Mouse (Mus musculus) hindbrain, embryonic 10.5 days (tissue): ENCODE results near the gene Rreb1. TPM values are rescaled to one million over a fixed set of nuclear protein-coding genes. Genes with fewer than 3 reads are reported as not detected.
"Not testable (repeated sequence)": the region's sequence is repeated elsewhere in the genome, so short reads cannot be mapped to it uniquely, and the experiment has no call there.

Experiments used
- DNase-seq: peaks from one replicate; pipeline ENCODE4 v3.0.0-alpha.2; 2017; ENCODE audit warnings: low spot score
- H3K27ac ChIP-seq: fragments of 300-500 bp; sonication (generic); 2 replicates; pipeline ENCODE4 v1.5.1; 2016; ENCODE audit warnings: mild to moderate bottlenecking, moderate library complexity
- H3K27me3 ChIP-seq: fragments of 300-500 bp; sonication (generic); 2 replicates; pipeline ENCODE4 v1.6.1; 2016; ENCODE audit warnings: mild to moderate bottlenecking; ENCODE audit not compliant: poor library complexity, insufficient read depth, severe bottlenecking
- H3K36me3 ChIP-seq: fragments of 300-500 bp; sonication (generic); 2 replicates; pipeline ENCODE4 v1.6.1; 2016; ENCODE audit warnings: mild to moderate bottlenecking, moderate library complexity
- H3K4me1 ChIP-seq: fragments of 300-500 bp; sonication (generic); replicated peaks from 2 replicates; pipeline ENCODE4 v1.6.1; 2016; ENCODE audit warnings: mild to moderate bottlenecking
- H3K4me3 ChIP-seq: fragments of 300-500 bp; sonication (generic); 2 replicates; pipeline ENCODE4 v1.5.1; 2016; ENCODE audit warnings: mild to moderate bottlenecking, moderate library complexity
- H3K9me3 ChIP-seq: fragments of 300-500 bp; sonication (generic); 2 replicates; pipeline ENCODE4 v1.6.1; 2016; ENCODE audit warnings: mild to moderate bottlenecking, moderate library complexity
- WGBS: fragments of 180-500 bp; shearing (Covaris S2); methylation state at CpG from one replicate; pipeline ENCODE4 v1.1.7; 2016; 5-methylcytosine and 5-hydroxymethylcytosine counted together
- polyA plus RNA-seq: library from polyadenylated mRNA; unstranded; fragments of >200 nt; fragmentation: Nextera tagmentation; extraction: Ambion mirVana; gene quantifications from 2 replicates; pipeline ENCODE4 v1.2.1, GENCODE M21; 2016

Gene Rreb1
- polyA plus RNA-seq, 1 experiment from 2014 or later = 7.7 TPM

- Histone ChIP-seq H3K27me3 (peaks cover 34% of the 10 kb centered on the region), H3K9me3 (no peaks in the 10 kb centered on the region), H3K36me3 (no peaks in the 10 kb centered on the region), H3K4me1 (peaks cover 55% of the 10 kb centered on the region), H3K27ac (peak overlapping the region; percentile 94), H3K4me3 (peak overlapping the region; percentile 91)
- under 1% methylated on average over 43 of the region's 43 CpGs for WGBS
- peak; percentile 80 for DNase-seq
These were observed 47.6 kb downstream of the Rreb1 start for GRCm38 (mm10) chr13:37825646-37826280.

DNA sequence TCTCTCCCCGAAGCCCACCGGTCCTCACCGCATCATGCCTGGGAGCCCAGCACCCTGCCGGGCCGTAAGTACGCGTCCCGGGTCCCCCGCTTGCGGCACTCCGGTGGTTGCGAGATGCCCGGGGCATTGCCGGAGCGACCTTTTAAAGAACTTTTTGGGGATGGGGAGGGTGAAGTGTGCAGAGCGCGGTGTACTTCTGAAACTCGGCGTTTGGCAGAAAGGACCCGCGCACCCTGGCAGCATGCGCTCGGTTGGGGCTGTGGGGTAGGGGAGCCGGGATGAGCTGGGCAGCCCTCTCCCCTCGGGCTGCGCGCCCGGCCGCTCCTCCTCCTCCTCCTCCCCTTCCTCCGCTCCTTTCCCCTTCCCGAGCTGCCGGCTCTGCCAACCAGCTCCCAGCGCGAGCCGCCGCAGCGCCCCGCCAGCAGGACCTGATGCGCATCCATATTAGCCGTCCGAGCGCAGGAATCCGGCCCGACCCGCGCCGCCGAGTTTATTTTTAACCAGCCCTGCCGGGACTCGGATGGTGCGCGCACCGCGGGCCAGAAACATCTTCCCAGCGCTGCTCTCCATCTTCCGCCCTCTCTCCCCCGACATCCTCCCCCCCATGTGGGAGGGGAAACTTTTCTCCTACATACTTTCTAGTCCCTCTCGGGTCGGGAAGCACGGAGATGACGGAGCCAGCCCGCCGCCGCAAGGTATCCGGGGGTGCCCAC, 48.2 kb downstream of the Rreb1 start:
- Histone ChIP-seq H3K9me3 (no peaks in the 10 kb centered on the region), H3K27me3 (peaks cover 40% of the 10 kb centered on the region), H3K4me3 (peak overlapping the region; percentile 91), H3K27ac (peak overlapping the region; percentile 94), H3K4me1 (peaks cover 59% of the 10 kb centered on the region), H3K36me3 (no peaks in the 10 kb centered on the region)
- WGBS = under 1% methylated on average over 65 of the region's 65 CpGs
- DNase-seq = peak; percentile 78

GRCm38 (mm10) chr13:37826994-37827262, 48.7 kb downstream of the Rreb1 start:
- H3K27ac ChIP-seq = peak overlapping the region; percentile 94
- peaks cover 43% of the 10 kb centered on the region for H3K27me3 ChIP-seq
- H3K4me1 ChIP-seq = peaks cover 61% of the 10 kb centered on the region

DNA sequence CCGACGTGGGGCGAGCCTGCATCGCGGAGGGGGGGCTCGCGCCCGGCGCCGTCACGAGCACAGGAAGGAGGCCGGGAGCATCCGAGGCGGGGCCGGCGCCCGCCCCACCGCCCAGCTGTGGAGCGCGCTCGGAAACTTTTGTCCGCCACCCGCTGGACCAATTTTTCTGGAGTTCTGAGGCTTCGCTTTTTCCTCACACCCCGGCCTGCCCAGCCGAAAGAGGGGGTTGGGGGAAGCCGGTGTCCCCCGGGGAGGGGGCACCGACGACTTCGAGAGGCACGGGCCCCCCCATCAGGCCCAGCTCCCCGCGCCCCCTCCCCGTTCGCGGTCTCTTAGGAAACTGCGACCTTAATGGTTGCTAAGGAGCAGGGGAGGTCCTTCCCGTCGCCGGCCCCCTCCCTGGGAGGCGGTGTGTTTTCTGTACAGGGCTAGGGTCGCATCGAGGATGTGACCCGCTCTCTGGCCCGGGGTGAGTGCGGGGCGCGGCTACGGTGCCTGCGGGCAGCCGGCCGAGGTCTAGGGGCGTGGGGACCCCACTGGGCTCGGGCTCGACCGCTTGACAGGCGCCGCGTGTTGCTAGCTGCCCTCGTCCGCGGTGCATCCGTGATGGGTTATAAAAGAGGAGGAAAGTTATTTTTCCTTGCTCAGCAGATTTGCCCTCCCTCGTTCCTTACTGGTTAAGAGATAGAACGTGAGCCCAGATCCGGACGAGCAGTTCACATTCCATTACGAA, 49.2 kb downstream of the Rreb1 start:
- Histone ChIP-seq H3K4me3 (peak overlapping the region; percentile 91), H3K9me3 (no peaks in the 10 kb centered on the region), H3K36me3 (no peaks in the 10 kb centered on the region), H3K4me1 (peaks cover 66% of the 10 kb centered on the region), H3K27me3 (peaks cover 48% of the 10 kb centered on the region), H3K27ac (peak overlapping the region; percentile 94)
- DNase-seq = peak; percentile 80
- WGBS = 1% methylated on average over 69 of the region's 69 CpGs

More at GRCm38 (mm10) chr13:37826994-37827262, 48.7 kb downstream of the Rreb1 start:
- Histone ChIP-seq H3K9me3 (no peaks in the 10 kb centered on the region), H3K4me3 (peak overlapping the region; percentile 91), H3K36me3 (no peaks in the 10 kb centered on the region)
- DNase-seq = peak; percentile 68
- WGBS = under 1% methylated on average over 36 of the region's 36 CpGs

GRCm38 (mm10) chr13:37827996-37828579, 49.9 kb downstream of the Rreb1 start:
- Histone ChIP-seq H3K4me1 (peaks cover 73% of the 10 kb centered on the region), H3K36me3 (no peaks in the 10 kb centered on the region), H3K27me3 (peaks cover 54% of the 10 kb centered on the region), H3K9me3 (no peaks in the 10 kb centered on the region), H3K27ac (peak overlapping the region; percentile 94), H3K4me3 (peak overlapping the region; percentile 91)
- DNase-seq = no peak
- 3% methylated on average over 13 of the region's 13 CpGs for WGBS

DNA sequence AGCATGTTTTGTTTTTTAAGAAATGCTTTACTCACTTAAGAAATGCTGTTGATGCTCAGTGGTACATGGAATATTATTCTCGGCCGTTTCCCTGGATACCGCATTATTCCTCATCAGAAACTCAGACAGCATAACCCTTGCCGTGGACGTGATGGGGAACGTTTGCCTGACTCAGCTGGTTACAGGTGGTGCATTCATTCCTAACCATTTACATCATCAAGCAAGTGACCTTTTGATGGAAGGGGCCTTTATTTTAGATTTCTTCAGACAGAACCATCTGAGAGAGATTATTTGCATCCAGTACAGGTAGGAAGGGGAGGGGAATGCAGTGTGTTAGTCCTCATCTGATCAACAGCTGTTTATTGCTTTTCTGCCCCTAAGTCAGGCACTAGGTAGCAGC, 50.7 kb downstream of the Rreb1 start:
- Histone ChIP-seq H3K27me3 (peaks cover 51% of the 10 kb centered on the region), H3K36me3 (no peaks in the 10 kb centered on the region), H3K9me3 (no peaks in the 10 kb centered on the region), H3K4me1 (peaks cover 79% of the 10 kb centered on the region), H3K27ac (no peak overlapping the region), H3K4me3 (no peak overlapping the region)
- 12% methylated on average over 6 of the region's 6 CpGs for WGBS
- DNase-seq = no peak

DNA sequence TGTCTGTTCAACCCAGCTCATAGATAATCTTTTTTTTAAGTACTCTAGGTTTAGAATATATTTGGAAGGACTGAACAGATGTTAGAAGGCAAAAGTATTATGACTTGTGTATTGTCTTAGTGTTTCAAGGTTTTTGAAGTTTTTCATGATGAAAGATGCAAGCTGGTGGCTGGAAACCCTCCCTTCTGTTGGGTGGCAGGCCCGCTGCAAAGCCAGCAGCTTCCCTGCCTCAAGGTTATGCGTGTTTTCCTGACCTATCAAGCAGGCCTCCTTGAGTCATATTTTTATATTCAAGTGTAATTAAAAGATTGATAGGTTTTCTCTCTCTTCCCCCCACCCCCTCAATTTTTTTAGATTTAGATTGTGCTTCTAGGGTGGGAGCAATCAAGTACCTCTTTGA, 52.1 kb downstream of the Rreb1 start:
- no peak overlapping the region for H3K4me3 ChIP-seq
- H3K9me3 ChIP-seq = no peaks in the 10 kb centered on the region
- H3K36me3 ChIP-seq = no peaks in the 10 kb centered on the region
- DNase-seq = no peak
- H3K27me3 ChIP-seq = peaks cover 38% of the 10 kb centered on the region
- no peak overlapping the region for H3K27ac ChIP-seq
- 37% methylated on average over 2 of the region's 2 CpGs for WGBS
- H3K4me1 ChIP-seq = peaks cover 71% of the 10 kb centered on the region

- WGBS = 14% methylated on average over 4 of the region's 4 CpGs
- H3K4me1 ChIP-seq = peaks cover 64% of the 10 kb centered on the region
- no peak for DNase-seq
- H3K27ac ChIP-seq = peak overlapping the region; percentile 29; the same call in 1 of the 2 replicates
- no peaks in the 10 kb centered on the region for H3K9me3 ChIP-seq
- no peak overlapping the region for H3K4me3 ChIP-seq
- H3K27me3 ChIP-seq = peaks cover 34% of the 10 kb centered on the region
- H3K36me3 ChIP-seq = no peaks in the 10 kb centered on the region
These were observed 52.7 kb downstream of the Rreb1 start for GRCm38 (mm10) chr13:37830874-37831311.

GRCm38 (mm10) chr13:37832481-37832880, 54.3 kb downstream of the Rreb1 start:
- peaks cover 34% of the 10 kb centered on the region for H3K27me3 ChIP-seq
- WGBS = 41% methylated on average over 5 of the region's 5 CpGs
- H3K36me3 ChIP-seq = no peaks in the 10 kb centered on the region
- no peak overlapping the region for H3K4me3 ChIP-seq
- DNase-seq = no peak
- no peak overlapping the region for H3K27ac ChIP-seq
- no peaks in the 10 kb centered on the region for H3K9me3 ChIP-seq
- peaks cover 58% of the 10 kb centered on the region for H3K4me1 ChIP-seq

DNA sequence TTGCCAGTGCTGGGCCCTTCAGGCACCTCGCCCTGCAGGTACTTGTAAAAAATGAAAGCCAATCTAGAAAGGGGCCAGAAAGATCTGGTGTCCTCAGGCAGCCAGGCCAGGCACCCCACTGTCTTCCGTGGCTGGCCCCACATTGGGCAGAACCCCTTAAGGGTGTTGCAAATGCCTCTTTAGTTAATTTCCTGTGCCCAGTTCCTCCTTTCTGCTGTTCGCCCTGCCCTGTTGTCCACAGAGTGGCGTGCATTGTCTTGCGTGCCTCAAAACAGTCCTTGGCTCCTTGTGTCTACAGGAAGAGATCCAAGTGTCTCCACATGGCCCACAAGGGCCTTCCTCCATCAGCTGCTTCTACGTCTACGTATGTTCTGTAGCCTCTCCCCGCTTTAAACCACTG, 55.3 kb downstream of the Rreb1 start:
- no peak overlapping the region for H3K4me3 ChIP-seq
- no peak for DNase-seq
- 75% methylated on average over 8 of the region's 8 CpGs for WGBS
- peaks cover 33% of the 10 kb centered on the region for H3K27me3 ChIP-seq
- no peaks in the 10 kb centered on the region for H3K9me3 ChIP-seq
- H3K27ac ChIP-seq = no peak overlapping the region
- H3K4me1 ChIP-seq = peaks cover 47% of the 10 kb centered on the region
- 0 out of 2 replicates have a peak, but pooled peaks cover under 1% of the 10 kb centered on the region for H3K36me3 ChIP-seq

- no peak for DNase-seq
These were observed 57.1 kb downstream of the Rreb1 start for GRCm38 (mm10) chr13:37835296-37835695.

DNA sequence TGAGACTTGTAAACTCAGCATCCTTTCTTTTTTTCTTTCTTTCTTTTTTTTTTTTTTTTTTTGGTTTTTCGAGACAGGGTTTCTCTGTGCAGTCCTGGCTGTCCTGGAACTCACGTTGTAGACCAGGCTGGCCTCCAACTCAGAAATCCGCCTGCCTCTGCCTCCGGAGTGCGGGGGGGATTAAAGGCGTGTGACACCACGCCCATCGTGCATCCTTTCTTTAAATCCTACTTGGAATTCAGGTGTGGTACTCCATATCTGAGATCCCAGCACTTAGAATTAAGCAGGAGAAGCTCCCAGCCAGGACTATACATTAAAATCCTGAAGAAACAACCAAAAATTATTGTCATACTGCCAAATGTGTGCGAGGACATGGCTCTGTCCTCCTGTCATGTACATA, 57.6 kb downstream of the Rreb1 start:
- H3K4me1 ChIP-seq = peaks cover 28% of the 10 kb centered on the region

More at GRCm38 (mm10) chr13:37835296-37835695, 57.1 kb downstream of the Rreb1 start:
- peaks cover 34% of the 10 kb centered on the region for H3K4me1 ChIP-seq
- no peak overlapping the region for H3K27ac ChIP-seq
- 97% methylated on average over 1 of the region's 1 CpGs for WGBS
- H3K4me3 ChIP-seq = no peak overlapping the region
- no peaks in the 10 kb centered on the region for H3K9me3 ChIP-seq
- H3K27me3 ChIP-seq = peaks cover 23% of the 10 kb centered on the region
- 0 out of 2 replicates have a peak, but pooled peaks cover 3% of the 10 kb centered on the region for H3K36me3 ChIP-seq

More for the DNA sequence above, 57.6 kb downstream of the Rreb1 start:
- not testable (repeated sequence) for H3K9me3 ChIP-seq, H3K4me3 ChIP-seq, DNase-seq, H3K36me3 ChIP-seq, H3K27ac ChIP-seq
- peaks cover 21% of the 10 kb centered on the region for H3K27me3 ChIP-seq
- 90% methylated on average over 9 of the region's 9 CpGs for WGBS
